Mouse (Mus musculus) spleen, adult 2 months (tissue): ENCODE data around the gene Rai1.

Source experiments
- CTCF ChIP-seq: fragments of 200-500 bp; IDR thresholded peaks from 2 replicates; pipeline ENCODE4 v1.5.1; 2011; ENCODE audit warnings: mild to moderate bottlenecking, inconsistent platforms; ENCODE audit not compliant: insufficient read depth, insufficient read length, insufficient replicate concordance; ENCODE audit errors: extremely low read depth
- POLR2A ChIP-seq: fragments of 200-500 bp; IDR thresholded peaks from 2 replicates; pipeline ENCODE4 v1.6.1; 2011; ENCODE audit warnings: low read depth, low read length, inconsistent platforms

DNA sequence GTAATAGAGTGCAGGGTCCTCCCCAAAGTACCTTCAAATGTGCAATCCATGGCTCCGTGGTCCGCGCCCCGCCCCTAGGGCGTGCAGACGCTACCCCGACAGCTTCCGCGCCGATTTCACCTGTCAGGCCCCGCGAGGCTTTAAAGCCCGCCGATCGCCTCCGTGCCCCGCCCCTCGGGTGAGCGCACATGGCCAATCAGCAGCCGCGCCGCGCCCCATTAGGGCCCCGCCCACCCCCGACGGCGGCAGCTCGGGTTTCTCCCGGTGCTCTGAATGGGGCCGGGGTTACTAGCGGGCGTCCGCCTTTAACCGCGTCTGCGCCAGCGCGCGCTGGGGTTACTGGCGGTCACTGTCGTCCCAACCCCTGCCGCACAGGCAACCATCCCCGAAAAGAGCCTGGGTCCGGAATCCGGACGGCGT, 105.5 kb downstream of the Rai1 start:
- no peak for TF ChIP-seq CTCF
- TF ChIP-seq POLR2A: no peak
